Mouse (Mus musculus): ENCODE results near the gene Rfpl4b. TPM values are rescaled to one million over a fixed set of nuclear protein-coding genes. Genes with fewer than 3 reads are reported as not detected.

Rfpl4b gene
- not detected for polyA plus RNA-seq (2017; shearing (Covaris generic))

GRCm38 (mm10) chr10:38821679-38822078, at the start of gene Rfpl4b:
Gene Rfpl4b, minus strand, starts transcription at chr10:38821779.

Other genes with a start within 250 kb of the Rfpl4b start
- gene Lama4, start 143.7 kb upstream of the Rfpl4b start, polyA plus RNA-seq (2017; shearing (Covaris generic)), result 1 to 10 TPM in 1 of 2 experiments, under 1 TPM in 1; 0.46 to 4.8 TPM